Mouse (Mus musculus) adrenal gland, postnatal 14 days (tissue): ENCODE measurements around the gene Fam171a2. TPM values are rescaled to one million over a fixed set of nuclear protein-coding genes. Genes with fewer than 3 reads are reported as not detected.

Source experiments
- DNase-seq: peaks from one replicate; pipeline ENCODE4 v3.0.0; 2021; ENCODE audit warnings: mixed read lengths
- total RNA-seq: library from RNA; stranded (reverse); gene quantifications from 2 replicates; pipeline ENCODE4 v1.2.3, GENCODE M21; 2021

The Fam171a2 gene
- total RNA-seq, 1 experiment from 2014 or later, result 8.2 TPM

DNA sequence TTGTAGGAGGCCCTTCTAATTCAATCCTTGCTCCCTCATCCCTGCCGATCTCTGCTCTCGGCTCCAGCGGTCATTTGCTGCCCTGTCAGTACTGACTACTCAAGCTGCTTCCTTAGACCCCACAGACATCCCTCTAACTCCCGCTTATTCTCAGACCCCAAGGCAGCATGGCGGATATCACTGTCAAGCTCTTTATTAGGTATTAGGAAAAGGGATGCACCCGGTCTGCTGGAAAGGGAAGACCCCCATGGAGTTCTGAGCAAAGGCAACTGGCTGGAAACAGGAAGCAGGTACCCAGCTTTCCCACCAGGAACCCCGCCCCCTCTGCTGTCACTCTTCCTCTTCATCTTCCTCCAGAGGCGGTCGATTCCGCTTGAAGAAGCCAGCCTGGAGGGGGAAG, 5.6 kb upstream of the Fam171a2 start:
- no peak for DNase-seq

DNA sequence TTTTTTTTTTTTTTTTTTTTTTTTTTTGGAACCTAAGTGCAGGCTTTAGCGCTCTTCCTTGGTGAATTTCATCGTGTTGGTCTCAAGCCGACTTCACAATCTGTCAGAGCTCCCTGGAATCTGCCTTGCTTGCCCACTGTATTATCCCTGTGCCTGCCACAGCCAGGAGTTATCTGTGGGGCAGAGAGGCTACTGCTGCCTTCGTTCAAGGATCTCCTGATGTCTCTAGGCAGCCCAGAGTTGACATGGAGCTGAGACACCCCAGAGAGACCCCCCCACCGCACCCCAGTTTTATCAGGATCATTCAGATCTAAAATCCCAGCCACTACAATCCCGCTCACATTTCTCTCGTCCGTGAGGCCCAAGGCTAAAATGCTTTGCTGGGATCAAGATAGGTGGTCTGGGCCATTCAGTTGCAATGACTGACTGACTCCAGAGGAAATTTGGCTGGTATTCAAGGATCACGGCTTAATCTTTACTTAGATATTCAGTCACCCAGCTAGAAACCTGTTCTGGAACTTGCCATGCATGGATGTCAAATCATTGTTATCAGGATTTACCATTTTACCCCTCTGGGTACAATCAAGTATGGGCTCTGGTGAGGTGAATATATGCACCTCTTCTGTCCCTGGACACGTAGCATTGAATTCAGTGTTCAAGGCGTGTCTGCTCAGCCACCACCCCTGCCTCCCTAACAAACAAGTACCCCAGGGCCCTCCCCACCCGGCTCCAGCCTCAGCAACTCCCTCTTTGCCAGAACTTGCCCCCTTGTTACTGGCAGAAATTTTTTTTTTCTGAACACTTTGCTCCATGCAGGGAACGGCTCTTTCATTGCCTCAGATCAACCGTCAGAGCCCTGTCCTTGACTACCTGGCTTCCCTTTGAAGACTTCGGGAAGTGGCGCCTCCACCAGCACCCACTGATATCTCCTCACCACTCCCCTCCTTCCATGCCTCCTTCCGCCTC, 1.8 kb upstream of the Fam171a2 start:
- no peak for DNase-seq

DNA sequence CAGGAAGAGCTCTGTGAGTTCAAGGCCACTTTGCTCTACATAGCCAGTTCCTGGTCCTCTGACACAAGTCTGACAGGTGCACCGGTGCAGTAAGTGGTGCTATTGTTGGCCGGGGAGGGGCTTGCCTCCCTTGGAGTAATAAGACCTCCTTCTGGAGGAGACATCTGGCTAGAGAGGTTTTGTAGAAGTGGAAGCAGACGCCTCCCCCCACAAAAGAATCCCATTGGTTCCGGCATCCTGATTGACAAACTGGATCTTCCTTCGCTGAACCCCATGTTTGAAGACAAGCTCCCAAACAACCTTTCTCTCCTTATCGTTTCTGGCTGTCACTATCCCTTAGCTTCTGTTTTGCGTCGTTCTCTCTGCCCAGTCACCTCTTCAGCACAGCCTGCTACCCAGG, 845 bp upstream of the Fam171a2 start:
- no peak for DNase-seq

DNA sequence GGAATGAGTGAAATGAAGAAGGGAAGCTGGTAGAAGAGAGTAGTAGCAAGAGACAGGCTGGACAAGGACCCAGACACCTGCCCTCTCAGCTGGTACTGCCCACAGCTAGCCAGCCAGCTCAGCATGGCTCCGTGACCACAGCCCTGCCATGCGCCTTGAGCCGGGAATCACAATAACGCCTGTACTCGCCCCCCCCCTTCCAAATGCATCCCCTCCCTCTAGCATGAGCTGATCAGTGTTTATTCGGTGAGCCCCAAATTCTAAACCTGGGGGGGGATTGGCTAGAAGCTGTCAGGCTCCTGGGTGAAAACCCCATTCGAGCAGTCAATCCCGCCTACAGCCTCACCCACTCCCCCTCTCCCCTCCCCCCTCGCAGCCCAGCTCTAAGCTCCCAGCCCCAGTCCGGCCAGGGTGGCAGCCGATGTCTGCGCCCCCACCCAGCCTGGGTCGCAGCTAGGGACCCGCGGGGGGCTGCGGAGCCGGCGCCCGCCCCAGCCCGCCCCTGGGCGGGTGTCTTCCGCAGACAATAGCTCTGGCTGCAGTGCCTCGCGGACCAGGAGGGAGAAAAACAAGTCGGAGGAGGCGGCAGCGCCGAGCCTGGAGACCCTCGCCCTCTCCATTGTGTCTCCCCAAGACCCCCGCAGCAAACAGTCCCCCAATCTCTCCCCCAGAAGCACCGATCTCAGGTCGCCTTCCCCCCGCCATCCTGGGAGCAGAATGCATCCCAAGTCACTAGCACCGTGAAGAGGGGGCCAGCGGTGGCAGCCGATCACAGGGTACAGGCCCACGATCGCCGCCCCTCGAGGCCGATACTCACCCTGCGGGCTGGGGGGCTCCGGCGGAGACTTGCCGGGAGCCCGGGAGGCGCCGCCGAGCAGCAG, 661 bp downstream of the Fam171a2 start:
- DNase-seq, result no peak

DNA sequence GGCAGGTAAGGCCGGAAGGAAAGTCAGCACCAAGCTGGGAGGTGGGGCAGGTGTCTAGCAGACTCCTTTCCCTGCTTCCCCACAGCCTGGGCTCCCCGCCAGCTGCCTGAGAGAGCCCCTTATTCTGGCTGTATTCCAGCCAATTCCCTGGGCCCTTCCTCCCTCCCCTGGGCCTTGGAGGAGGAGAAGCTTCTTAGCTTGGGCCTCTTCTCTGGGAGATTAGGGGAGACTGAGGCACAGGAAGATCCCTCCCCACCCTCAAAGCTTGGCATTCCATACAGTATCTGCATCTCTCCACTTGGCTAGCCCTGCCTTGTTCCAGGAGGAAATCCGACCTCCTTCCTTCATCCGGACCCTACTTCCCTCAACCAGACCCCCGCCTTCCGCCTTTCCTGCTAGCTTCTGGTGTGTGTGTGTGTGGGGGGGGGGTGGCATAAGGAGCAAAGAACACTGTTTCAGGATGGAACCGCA, 1.6 kb downstream of the Fam171a2 start:
- peak; percentile 59 for DNase-seq

DNA sequence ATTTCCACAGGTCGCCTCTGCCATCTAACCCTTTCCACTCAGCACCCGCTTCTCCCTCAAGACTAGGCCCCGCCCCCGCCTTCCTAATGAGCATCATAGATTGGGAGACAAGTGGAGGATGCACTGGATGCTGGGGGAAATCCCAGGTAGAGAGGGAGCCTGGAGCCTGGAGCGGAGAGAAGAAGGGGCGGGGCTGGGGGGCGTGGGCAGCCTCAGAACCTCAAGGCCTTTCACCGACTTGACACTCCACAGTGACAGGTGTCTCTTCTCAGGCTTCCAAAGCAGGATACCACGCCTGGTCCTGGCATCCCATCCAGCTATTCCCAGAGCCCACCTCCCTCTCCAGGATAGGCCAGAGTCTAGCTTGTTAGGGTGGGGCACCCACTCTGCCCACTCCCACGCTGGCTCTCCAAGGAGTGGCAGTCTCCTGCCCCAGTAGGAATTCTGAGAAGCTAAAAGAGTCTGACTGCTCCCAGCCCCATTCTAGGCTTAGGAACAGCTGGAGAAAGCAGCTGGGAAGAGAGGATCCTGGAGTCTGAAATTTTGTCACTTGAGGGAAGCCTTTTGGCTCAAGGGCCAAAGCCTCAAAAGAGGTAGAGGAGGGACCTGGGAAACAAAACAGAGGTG, 2.1 kb downstream of the Fam171a2 start:
- DNase-seq, result no peak

DNA sequence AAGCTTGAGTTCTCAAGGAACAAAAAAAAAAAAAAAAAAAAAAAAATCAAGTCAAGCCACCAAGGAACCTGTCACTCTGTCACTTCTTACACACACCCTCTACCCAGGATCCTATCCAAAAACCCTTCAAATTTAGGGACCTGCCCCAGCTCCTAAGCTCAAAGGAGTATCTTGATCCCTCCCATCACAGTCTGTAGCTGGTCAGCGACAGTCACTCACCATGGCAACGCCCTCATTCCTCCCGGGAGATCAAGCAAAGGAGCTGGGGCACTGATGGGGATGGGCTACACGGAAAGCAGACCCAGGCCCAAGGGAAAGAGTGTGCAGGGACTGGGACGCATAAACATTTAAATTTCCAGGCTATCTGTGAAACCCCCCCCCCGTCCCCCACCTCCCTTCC, 2.7 kb downstream of the Fam171a2 start:
- no peak for DNase-seq

DNA sequence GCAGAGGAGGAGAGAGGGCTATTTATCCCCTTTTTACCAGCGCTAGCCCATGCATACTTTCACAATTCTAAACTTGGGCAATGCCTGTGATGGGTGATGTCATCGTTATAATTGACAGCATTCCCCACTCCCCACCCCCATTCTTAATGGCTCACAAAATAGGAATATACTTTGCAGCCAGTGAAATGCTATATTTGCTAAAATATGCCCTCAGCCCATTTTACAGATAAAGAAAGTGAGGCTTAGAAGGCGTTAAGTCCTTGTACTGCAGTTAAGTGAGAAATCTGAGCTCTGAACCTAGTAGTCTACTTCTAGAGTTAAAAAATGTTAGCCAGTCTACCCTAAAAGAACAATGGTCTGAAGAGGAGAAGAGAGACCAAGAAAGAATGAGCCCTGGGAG, 3.2 kb downstream of the Fam171a2 start:
- no peak for DNase-seq

DNA sequence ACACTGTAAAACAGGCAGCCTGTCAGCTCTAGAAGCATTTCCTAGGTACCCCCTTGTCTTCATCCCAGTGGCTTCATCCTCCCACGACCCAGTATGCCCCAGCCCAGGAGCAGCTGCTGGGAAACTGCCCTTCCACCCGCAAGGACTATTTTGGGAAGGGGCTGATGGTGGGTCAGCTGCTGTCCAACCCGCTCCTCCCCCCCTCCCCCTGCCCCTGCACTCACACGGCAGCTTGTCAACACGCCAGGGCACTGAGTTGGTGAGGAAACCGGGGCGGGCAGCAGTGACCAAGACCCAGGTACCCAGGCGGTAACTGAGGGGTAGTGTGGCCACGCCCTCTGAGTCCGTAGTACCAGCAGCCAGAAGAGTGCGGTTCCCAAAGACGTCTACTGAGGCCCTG, 3.7 kb downstream of the Fam171a2 start:
- DNase-seq, result no peak

DNA sequence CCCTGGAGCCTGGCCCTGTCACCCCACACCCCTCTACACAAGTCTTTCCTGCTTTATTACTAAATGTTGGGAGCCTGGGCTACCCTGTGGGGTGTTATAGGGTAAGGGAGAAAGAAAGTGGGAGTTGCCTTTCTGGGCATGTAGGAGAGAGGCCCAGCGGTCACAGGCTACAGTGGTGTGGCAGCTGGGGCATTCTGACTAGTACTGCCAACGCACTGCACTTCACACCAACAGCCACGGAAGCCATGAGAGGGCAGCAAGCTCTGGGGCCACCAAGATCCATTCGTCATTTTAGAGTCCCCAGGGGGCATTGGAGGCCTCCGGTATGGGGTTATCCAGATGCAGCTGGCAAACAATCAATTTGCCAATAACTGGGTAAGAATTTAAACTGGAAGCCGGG, 5.4 kb downstream of the Fam171a2 start:
- DNase-seq, result no peak

DNA sequence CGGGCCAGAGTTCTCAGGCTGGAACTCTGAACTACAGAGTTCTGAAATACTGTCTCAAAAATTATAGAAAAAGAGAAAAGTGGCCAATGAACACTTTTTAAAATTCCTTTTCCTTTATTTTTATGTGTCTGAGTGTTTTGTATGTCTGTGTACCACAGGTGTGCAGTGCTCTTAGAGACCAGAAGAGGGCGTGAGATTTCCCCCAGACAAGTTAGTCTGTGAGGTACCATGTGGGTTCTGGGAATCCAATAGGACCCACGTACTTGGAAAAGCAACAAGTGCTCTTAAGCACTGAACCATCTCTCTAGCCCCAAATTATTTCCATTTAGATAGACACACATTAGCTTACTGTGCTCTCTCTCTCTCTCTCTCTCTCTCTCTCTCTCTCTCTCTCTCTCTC, 6.0 kb downstream of the Fam171a2 start:
- no peak for DNase-seq

DNA sequence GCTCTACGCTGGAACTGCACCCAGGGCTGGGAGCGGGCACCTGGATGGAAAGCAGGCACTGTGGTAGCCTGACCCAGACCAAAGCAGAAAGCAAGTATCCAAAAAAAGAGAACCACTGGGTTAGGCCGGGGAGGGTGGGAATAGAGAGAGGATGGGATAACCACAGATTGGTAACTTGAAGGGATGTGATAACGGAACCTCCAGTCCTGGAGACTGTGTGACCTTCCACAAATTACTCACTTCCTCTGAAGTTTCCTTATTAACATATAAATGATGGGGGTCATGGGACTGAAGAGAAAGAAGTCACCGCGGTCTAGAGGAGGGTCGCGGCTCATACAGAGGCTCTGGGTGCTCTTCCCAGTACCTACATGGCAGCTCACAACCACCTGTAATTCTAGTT, 7.2 kb downstream of the Fam171a2 start:
- no peak for DNase-seq

DNA sequence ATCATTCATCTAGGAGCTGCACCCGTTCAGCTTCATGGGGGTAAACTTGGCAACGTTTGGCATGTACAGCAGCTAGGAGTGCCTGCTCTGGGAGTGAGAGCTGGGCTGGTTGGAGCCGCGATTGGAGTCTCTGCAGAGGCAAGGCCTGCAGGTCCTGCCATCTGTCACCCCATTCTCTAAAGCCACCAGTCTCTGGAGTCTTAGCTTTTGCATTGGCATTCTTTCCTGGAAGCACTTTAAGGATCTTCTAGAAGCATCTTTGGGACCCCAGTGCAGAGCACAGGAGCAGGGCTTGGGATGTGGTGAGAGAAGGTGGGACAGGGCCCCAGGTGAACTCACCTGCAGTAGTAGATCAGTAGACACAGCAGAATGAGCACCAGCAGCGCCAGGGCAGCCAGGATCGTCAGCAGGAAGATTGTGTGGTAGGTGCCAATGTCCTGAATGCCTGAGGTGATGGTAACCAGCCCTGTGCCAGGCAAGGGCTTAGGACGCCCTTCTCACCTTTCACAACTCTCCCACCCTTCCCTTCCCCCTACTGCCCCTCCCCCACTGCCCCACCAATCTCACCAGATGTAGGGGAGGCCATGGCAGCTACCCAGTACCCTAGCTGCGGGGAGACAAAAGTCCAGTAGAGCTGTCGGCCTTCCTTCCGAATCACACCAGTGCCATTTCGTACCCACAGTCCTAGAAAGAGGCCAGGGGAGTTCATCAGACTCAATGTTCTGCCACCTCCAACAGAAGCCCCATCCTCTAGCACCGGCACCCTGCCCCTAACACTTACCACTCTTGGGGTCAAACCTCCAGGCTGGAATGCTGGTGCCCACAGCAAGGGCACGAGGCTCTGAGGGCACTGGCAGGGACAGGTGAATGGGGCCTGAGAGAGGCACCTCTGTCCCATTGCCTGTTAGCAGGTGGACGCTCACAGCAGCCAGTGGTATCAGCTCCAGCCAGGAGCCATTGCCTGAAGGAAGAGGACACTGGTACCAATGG, 8.1 kb downstream of the Fam171a2 start:
- DNase-seq, result no peak

DNA sequence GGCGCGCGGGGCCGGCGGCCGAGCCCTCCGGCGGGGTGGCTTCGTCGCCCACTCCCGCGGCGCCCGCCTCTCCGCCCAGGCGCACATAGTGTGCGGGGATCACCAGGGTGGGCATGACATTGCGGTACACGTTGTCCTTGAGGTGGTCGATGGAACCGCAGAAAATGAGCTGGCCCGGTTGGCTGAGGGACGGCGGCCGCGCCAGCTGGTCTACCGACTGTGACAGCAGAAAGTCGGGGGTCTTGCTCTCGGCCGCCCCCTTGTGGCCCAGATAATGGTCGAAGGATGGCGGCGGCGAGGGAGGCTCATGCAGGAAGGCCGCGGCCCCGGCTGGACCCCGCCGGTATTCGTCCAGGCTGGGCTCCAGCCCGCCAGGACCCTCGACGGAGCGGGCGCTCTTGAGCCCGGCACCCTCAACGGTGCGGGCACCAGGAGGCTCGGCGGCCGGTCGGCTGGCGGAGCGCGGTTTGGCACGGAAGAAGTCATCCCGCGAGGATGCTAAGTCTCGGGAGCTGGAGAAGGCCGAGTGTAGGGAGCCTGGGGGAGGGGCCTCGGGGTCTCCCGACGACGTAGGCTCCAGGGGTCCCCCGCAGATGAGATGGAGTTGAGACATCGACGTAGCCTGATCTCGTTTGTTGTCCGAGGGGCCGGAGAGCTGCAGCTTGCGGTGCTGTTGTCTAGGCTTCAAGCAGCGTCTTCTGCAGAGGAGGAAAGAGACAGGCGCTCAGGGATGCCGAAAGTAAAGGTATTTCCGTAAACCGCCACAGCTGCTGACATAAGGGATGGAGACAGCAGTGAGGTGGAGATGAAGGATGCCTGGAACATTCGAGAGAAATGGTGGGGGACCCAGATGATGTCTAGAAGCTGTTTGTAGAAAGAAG, 9.0 kb downstream of the Fam171a2 start:
- peak; percentile 91 for DNase-seq

DNA sequence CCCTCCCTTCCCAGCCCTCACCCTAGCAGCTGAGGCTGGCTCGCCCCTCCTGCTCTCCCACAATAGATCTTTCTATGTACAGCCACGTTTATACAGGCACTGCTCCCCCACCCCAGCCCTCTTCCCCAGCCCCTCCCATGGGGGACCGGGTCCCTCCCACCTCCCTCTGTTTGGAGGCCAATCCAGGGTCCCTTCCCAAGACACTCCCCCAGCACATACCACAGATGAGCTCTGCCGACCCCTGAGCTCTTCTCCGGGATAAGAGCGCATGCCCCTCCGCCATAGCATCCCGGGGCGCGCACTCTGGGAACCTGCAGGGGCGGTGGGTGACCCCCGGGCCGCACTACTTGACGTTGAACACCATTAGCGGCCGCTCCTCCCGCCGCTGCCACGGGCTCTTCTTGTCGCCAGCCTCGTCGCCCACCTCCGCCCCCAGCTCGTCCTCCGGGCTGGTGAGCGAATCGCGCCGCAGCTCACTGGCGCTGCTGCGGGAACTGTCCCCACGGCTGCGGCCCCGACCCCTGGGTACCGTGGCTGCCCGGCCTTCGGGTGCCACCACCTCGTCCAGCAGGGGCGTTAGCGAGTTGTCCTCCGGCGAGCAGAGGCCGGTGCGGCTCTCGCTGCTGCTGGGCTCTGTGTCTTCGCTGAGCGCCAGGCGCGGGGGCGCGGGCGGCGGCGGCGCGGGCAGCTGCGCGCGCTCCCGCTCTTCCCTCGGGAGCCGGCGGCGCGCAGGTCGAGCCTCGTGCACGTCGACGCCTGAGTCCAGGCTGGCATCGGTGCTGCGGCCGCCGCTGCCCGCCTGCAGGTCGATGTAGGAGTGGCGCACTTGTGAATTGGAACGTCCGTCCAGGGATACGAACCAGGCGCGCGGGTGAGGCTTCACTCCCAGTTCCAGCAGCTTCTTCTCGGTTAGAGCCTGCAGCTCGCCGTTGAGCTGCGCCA, 10.1 kb downstream of the Fam171a2 start:
- DNase-seq, result peak; percentile 89

DNA sequence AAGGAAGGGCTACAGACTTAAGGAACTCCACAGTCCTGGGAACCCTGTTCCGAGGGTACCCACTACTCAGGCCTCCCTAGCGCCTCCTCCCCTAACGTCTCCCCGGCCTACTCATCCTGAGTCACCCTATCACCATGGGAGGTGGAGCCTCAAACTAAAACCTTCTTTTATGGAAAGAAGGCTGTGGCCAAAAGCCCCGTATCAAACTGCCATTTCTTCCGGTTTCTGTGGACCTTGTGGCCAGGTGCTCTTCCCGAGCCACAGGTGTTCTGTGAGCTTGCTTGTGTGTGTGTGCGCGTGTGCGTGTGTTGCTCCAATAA, 11.1 kb downstream of the Fam171a2 start:
- DNase-seq, result peak; percentile 47

DNA sequence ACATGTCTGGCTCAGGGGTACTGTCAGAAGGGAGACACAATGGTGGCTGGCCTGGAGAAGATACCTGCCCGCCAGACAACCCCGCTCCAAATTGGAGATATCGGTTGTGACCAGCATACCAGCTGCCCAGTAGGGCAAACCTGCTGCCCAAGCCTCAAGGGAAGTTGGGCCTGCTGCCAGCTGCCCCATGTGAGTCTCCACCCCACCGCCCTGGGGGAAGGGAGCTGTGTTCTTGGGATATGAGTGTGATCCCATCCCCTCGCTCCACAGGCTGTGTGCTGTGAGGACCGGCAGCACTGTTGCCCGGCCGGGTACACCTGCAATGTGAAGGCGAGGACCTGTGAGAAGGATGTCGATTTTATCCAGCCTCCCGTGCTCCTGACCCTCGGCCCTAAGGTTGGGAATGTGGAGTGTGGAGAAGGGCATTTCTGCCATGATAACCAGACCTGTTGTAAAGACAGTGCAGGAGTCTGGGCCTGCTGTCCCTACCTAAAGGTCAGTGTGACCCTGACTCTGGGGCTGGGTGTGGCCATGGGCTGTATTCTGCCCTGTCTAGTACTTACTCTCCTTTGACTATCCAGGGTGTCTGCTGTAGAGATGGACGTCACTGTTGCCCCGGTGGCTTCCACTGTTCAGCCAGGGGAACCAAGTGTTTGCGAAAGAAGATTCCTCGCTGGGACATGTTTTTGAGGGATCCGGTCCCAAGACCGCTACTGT, 11.6 kb downstream of the Fam171a2 start:
- DNase-seq, result peak; percentile 69
